Mouse (Mus musculus) CH12.LX (cell line): ENCODE results near the gene Asb16. TPM values are rescaled to one million over a fixed set of nuclear protein-coding genes. Genes with fewer than 3 reads are reported as not detected.

Experiments
- DNase-seq: peaks from one replicate; pipeline ENCODE4 v3.0.0-alpha.2; 2013; ENCODE audit errors: extremely low read depth
- H3K27ac ChIP-seq: 2 replicates; pipeline ENCODE4 v1.5.1; 2012; ENCODE audit warnings: low read depth, mild to moderate bottlenecking, control low read depth, moderate library complexity; ENCODE audit not compliant: insufficient read depth
- H3K27me3 ChIP-seq: replicated peaks from 2 replicates; pipeline ENCODE3; 2012; ENCODE audit warnings: inconsistent platforms
- H3K36me3 ChIP-seq, 2 experiments: replicated peaks in 1 of 2; 2 replicates each; pipeline versions ENCODE3 to v1.6.1; 2012; ENCODE audit warnings: inconsistent platforms in 1 of 2, low read length in 1 of 2, mild to moderate bottlenecking in 1 of 2, mixed read lengths in 1 of 2, moderate library complexity in 1 of 2; ENCODE audit not compliant: control insufficient read depth in 1 of 2, insufficient read depth in 1 of 2
- H3K4me1 ChIP-seq, 2 experiments: 2 replicates each; pipeline ENCODE4 v1.6.1; 2012; ENCODE audit warnings: inconsistent platforms in 1 of 2, moderate library complexity in 1 of 2; ENCODE audit not compliant: insufficient read depth in 2 of 2, control insufficient read depth in 1 of 2
- H3K4me2 ChIP-seq: 2 replicates; pipeline ENCODE4 v1.6.1; 2012; ENCODE audit warnings: low read depth, mild to moderate bottlenecking, control low read depth; ENCODE audit not compliant: poor library complexity, insufficient read depth, severe bottlenecking
- H3K4me3 ChIP-seq, 3 experiments: fragments of 150-350 bp in 1 of 3; sonication (generic) in 1 of 3; replicated peaks in 1 of 3; 2 replicates each; pipeline versions ENCODE3 to v1.5.1; 2011 to 2012; ENCODE audit warnings: low read depth in 2 of 3, low read length in 2 of 3, mild to moderate bottlenecking in 2 of 3, moderate library complexity in 2 of 3, control low read depth in 1 of 3, improper control_type of control experiment in 1 of 3, inconsistent platforms in 1 of 3, mixed read lengths in 1 of 3; ENCODE audit not compliant: poor library complexity in 1 of 3
- H3K79me2 ChIP-seq: replicated peaks from 2 replicates; pipeline ENCODE4 v1.6.1; 2012; ENCODE audit warnings: mild to moderate bottlenecking, moderate library complexity; ENCODE audit not compliant: control insufficient read depth, poor library complexity, insufficient read depth, severe bottlenecking; ENCODE audit errors: extremely low read depth
- H3K9ac ChIP-seq: 2 replicates; pipeline ENCODE4 v1.6.1; 2012; ENCODE audit warnings: low read depth, mild to moderate bottlenecking, control low read depth, moderate library complexity; ENCODE audit not compliant: insufficient read depth
- H3K9me3 ChIP-seq: replicated peaks from 2 replicates; pipeline ENCODE3; 2012; ENCODE audit warnings: low read length, inconsistent platforms, mixed read lengths
- BHLHE40 ChIP-seq: IDR thresholded peaks from 2 replicates; pipeline ENCODE4 v1.6.1; 2011; ENCODE audit warnings: mild to moderate bottlenecking, low read depth, low read length, improper control_type of control experiment
- CHD2 ChIP-seq: IDR thresholded peaks from 2 replicates; pipeline ENCODE4 v1.6.1; 2011; ENCODE audit warnings: low read length, improper control_type of control experiment
- CTCF ChIP-seq, 2 experiments: IDR thresholded peaks in 1 of 2; conservative IDR thresholded peaks in 1 of 2; 2 replicates each; pipeline ENCODE4 v1.5.1; 2011 to 2012; ENCODE audit warnings: low read depth in 2 of 2, low read length in 2 of 2, improper control_type of control experiment in 1 of 2, inconsistent platforms in 1 of 2, mild to moderate bottlenecking in 1 of 2, moderate library complexity in 1 of 2
- GABPA ChIP-seq: IDR thresholded peaks from 2 replicates; pipeline ENCODE4 v1.6.1; 2012; ENCODE audit warnings: low read depth, low read length, improper control_type of control experiment, inconsistent platforms; ENCODE audit not compliant: insufficient replicate concordance
- HCFC1 ChIP-seq: IDR thresholded peaks from 2 replicates; pipeline ENCODE4 v1.6.1; 2012; ENCODE audit warnings: low read depth, mild to moderate bottlenecking, inconsistent platforms, low read length, improper control_type of control experiment
- IRF4 ChIP-seq: IDR thresholded peaks from 2 replicates; pipeline ENCODE4 v1.6.1; 2014; ENCODE audit warnings: low read depth, mild to moderate bottlenecking, inconsistent platforms, low read length, improper control_type of control experiment
- JUND ChIP-seq: conservative IDR thresholded peaks from 2 replicates; pipeline ENCODE4 v1.6.1; 2011; ENCODE audit warnings: low read depth, low read length, improper control_type of control experiment
- MAZ ChIP-seq: IDR thresholded peaks from 2 replicates; pipeline ENCODE4 v1.6.1; 2012; ENCODE audit warnings: low read depth, mild to moderate bottlenecking, inconsistent platforms, low read length, improper control_type of control experiment, moderate library complexity
- MEF2A ChIP-seq: IDR thresholded peaks from 2 replicates; pipeline ENCODE4 v1.6.1; 2014; ENCODE audit warnings: low read depth, mild to moderate bottlenecking, inconsistent platforms, low read length, improper control_type of control experiment, borderline replicate concordance
- MXI1 ChIP-seq: IDR thresholded peaks from 2 replicates; pipeline ENCODE4 v1.6.1; 2011; ENCODE audit warnings: mild to moderate bottlenecking, low read depth, low read length, improper control_type of control experiment
- MYC ChIP-seq: IDR thresholded peaks from 2 replicates; pipeline ENCODE4 v1.6.1; 2011; ENCODE audit warnings: low read depth, mild to moderate bottlenecking, improper control_type of control experiment, low read length
- NELFE ChIP-seq: IDR thresholded peaks from 2 replicates; pipeline ENCODE4 v1.6.1; 2011; ENCODE audit warnings: low read depth, low read length, improper control_type of control experiment
- NRF1 ChIP-seq: IDR thresholded peaks from 2 replicates; pipeline ENCODE4 v1.6.1; 2014; ENCODE audit warnings: low read depth, mild to moderate bottlenecking, inconsistent platforms, low read length, improper control_type of control experiment, moderate library complexity
- PAX5 ChIP-seq: IDR thresholded peaks from 2 replicates; pipeline ENCODE4 v1.6.1; 2012; ENCODE audit warnings: low read length, inconsistent platforms, mixed read lengths
- POLR2A ChIP-seq: IDR thresholded peaks from 2 replicates; pipeline ENCODE4 v1.6.1; 2011; ENCODE audit warnings: low read depth, mild to moderate bottlenecking, improper control_type of control experiment, low read length
- RAD21 ChIP-seq: IDR thresholded peaks from 2 replicates; pipeline ENCODE4 v1.6.1; 2011; ENCODE audit warnings: low read depth, mild to moderate bottlenecking, low read length, improper control_type of control experiment, moderate library complexity
- RCOR1 ChIP-seq: conservative IDR thresholded peaks from 2 replicates; pipeline ENCODE4 v1.6.1; 2012; ENCODE audit warnings: low read depth, mild to moderate bottlenecking, inconsistent platforms, low read length, improper control_type of control experiment
- UBTF ChIP-seq: IDR thresholded peaks from 2 replicates; pipeline ENCODE4 v1.6.1; 2012; ENCODE audit warnings: low read depth, mild to moderate bottlenecking, inconsistent platforms, low read length, improper control_type of control experiment, moderate library complexity
- USF1 ChIP-seq: IDR thresholded peaks from 2 replicates; pipeline ENCODE4 v1.6.1; 2014; ENCODE audit warnings: low read depth, mild to moderate bottlenecking, inconsistent platforms, low read length, improper control_type of control experiment
- USF2 ChIP-seq: conservative IDR thresholded peaks from 2 replicates; pipeline ENCODE4 v1.6.1; 2011; ENCODE audit warnings: low read depth, low read length, improper control_type of control experiment
- ZC3H11A ChIP-seq: IDR thresholded peaks from 2 replicates; pipeline ENCODE4 v1.6.1; 2012; ENCODE audit warnings: low read depth, mild to moderate bottlenecking, inconsistent platforms, low read length, improper control_type of control experiment
- ZMIZ1 ChIP-seq: IDR thresholded peaks from 2 replicates; pipeline ENCODE4 v1.6.1; 2012; ENCODE audit warnings: low read depth, mild to moderate bottlenecking, inconsistent platforms, low read length, improper control_type of control experiment
- dilution Hi-C: fragments of 300-500 bp; cut with MboI; formaldehyde crosslinking; loops from 2 replicates; pipeline ENCODE4 v1.14.3; 2020; ENCODE audit warnings: low sequenced_read_pairs; ENCODE audit not compliant: extremely low pct_unique_long_range_greater_than_20kb, extremely low pct_ligation_motif_present
- in situ Hi-C: fragments of 300-500 bp; cut with MboI; formaldehyde crosslinking; loops from 3 replicates; pipeline ENCODE4 v1.14.3; 2019; ENCODE audit warnings: low sequenced_read_pairs, low pct_ligation_motif_present, low pct_unique_long_range_greater_than_20kb, mixed read lengths
- polyA plus RNA-seq: library from polyadenylated mRNA; unstranded; fragments of >175 nt; gene quantifications from 2 replicates; pipeline ENCODE4 v1.2.1, GENCODE M21; 2012; ENCODE audit warnings: low read depth; ENCODE audit not compliant: insufficient read length
- total RNA-seq, 2 experiments: library from RNA; depleted of rRNA; stranded (reverse); fragments of 300-350 nt in 1 of 2; fragments of >200 nt in 1 of 2; gene quantifications; 2 replicates each; pipeline ENCODE4 v1.2.3; 2012 to 2014

Asb16 gene
- total and polyA plus RNA-seq, 3 experiments, result not detected

- dilution Hi-C loops (no loop called here), in situ Hi-C loops (loop anchor here (5.0 kb wide), 2 partner anchors 36 to 49 kb away; no protein-coding TSS in a partner anchor)
- peak overlapping the region in 1 of 3 experiments; percentile 68 for H3K4me3 ChIP-seq
- peaks cover 2 to 10% of the 10 kb centered on the region in 2 experiments; a peak in 3 of 4 replicates for H3K4me1 ChIP-seq
- no peak overlapping the region for H3K27ac ChIP-seq
- no peak for DNase-seq
- peaks cover 32% of the 10 kb centered on the region for H3K27me3 ChIP-seq
- TF ChIP-seq RCOR1 (no peak), MAZ (0 out of 2 replicates have a peak, but pooled peaks have one; percentile 23)
- peaks cover 0 to 8% of the 10 kb centered on the region in 2 experiments for H3K36me3 ChIP-seq
- H3K4me2 ChIP-seq, result peak overlapping the region; percentile 60
- H3K9me3 ChIP-seq, result peaks cover 1% of the 10 kb centered on the region
- no peaks in the 10 kb centered on the region for H3K79me2 ChIP-seq
- peak overlapping the region; percentile 73; the same call in 1 of the 2 replicates for H3K9ac ChIP-seq
Observed at GRCm38 (mm10) chr11:102228646-102229268, 39.8 kb upstream of the Asb16 start.

- Histone ChIP-seq H3K4me2 (peak overlapping the region; percentile 60), H3K79me2 (no peaks in the 10 kb centered on the region), H3K9me3 (peaks cover 1% of the 10 kb centered on the region), H3K9ac (peak overlapping the region; percentile 73), H3K27ac (no peak overlapping the region), H3K27me3 (peaks cover 35% of the 10 kb centered on the region), H3K4me1 (peaks cover 2 to 10% of the 10 kb centered on the region in 2 experiments; a peak in 3 of 4 replicates), H3K4me3 (peak overlapping the region; percentile 64 to 73 (median 68)), H3K36me3 (peaks cover 0 to 4% of the 10 kb centered on the region in 2 experiments)
- dilution Hi-C loops (no loop called here), in situ Hi-C loops (loop anchor here (5.0 kb wide), 2 partner anchors 37 to 48 kb away; no protein-coding TSS in a partner anchor)
- TF ChIP-seq ZC3H11A (no peak), GABPA (no peak)
- DNase-seq, result no peak
Observed at GRCm38 (mm10) chr11:102229331-102229953, 39.1 kb upstream of the Asb16 start.

GRCm38 (mm10) chr11:102230006-102230741 is 38.4 kb upstream of the Asb16 start, which contains the start of gene Hdac5:
Gene Hdac5 (minus strand): TSS chr11:102230166.
- Histone ChIP-seq H3K9me3 (peaks cover 1% of the 10 kb centered on the region), H3K4me2 (peak within 1 kb of the TSS; percentile 64), H3K4me3 (peak within 1 kb of the TSS; percentile 64 to 73 (median 68)), H3K9ac (peak within 1 kb of the TSS; percentile 73), H3K79me2 (no peaks in the 10 kb centered on the region), H3K27ac (no peak within 1 kb of the TSS), H3K36me3 (no peaks in the 10 kb centered on the region), H3K4me1 (peaks cover 2 to 10% of the 10 kb centered on the region in 2 experiments; a peak in 3 of 4 replicates), H3K27me3 (peaks cover 41% of the 10 kb centered on the region)
- in situ Hi-C loops (no loop called here), dilution Hi-C loops (no loop called here)
- peak; percentile 99 for DNase-seq
- TF ChIP-seq CTCF (conservative IDR thresholded peaks at IDR 0.05 in 1 of 2, IDR thresholded peaks at IDR 0.05 in 1 of 2; ENCODE audit: low read depth in 2 of 2, low read length in 2 of 2) (no peak), BHLHE40 (peak; percentile 96), UBTF (peak; percentile 54; the same call in 1 of the 2 replicates), CHD2 (peak; percentile 76), HCFC1 (peak; percentile 62), RAD21 (no peak), NRF1 (no peak), POLR2A (peak; percentile 71), ZMIZ1 (no peak; the same call in 1 of the 2 replicates), PAX5 (no peak), USF2 (peak; percentile 97), MXI1 (peak; percentile 68), IRF4 (peak; percentile 45; the same call in 1 of the 2 replicates), USF1 (peak; percentile 97), MEF2A (peak; percentile 100), MYC (peak; percentile 58; the same call in 1 of the 2 replicates), JUND (peak; percentile 27; the same call in 1 of the 2 replicates), NELFE (peak; percentile 78)
